Mouse (Mus musculus) heart, embryonic 14.5 days (tissue): ENCODE measurements around the gene Sertad4. TPM values are rescaled to one million over a fixed set of nuclear protein-coding genes. Genes with fewer than 3 reads are reported as not detected.

Source experiments
- ATAC-seq: fragments of 200-750 bp; cut with Nextera tagmentation; 2 replicates; pipeline ENCODE4 v1.8.0; 2017; ENCODE audit warnings: low read depth, moderate TSS enrichment; ENCODE audit not compliant: insufficient number of reproducible peaks, insufficient read depth, low FRiP score
- H3K27ac ChIP-seq, 2 experiments: fragments of 200-500 bp in 1 of 2; fragments of 300-500 bp in 1 of 2; sonication (generic) in 1 of 2; replicated peaks in 1 of 2; 2 replicates each; pipeline ENCODE4 v1.5.1; 2012 to 2014; ENCODE audit warnings: low read depth in 2 of 2, low read length in 2 of 2, control low read depth in 1 of 2, mild to moderate bottlenecking in 1 of 2, mixed read lengths in 1 of 2; ENCODE audit not compliant: control insufficient read depth in 1 of 2, insufficient read depth in 1 of 2
- H3K27me3 ChIP-seq: fragments of 300-500 bp; sonication (generic); 2 replicates; pipeline ENCODE4 v1.6.1; 2014; ENCODE audit warnings: mild to moderate bottlenecking, low read length, control low read depth; ENCODE audit not compliant: control insufficient read depth, insufficient read depth
- H3K36me3 ChIP-seq: fragments of 300-500 bp; sonication (generic); 2 replicates; pipeline ENCODE4 v1.6.1; 2014; ENCODE audit warnings: mild to moderate bottlenecking, control low read depth, low read length, mixed read lengths; ENCODE audit not compliant: control insufficient read depth, insufficient read depth
- H3K4me1 ChIP-seq, 2 experiments: fragments of 200-500 bp in 1 of 2; fragments of 300-500 bp in 1 of 2; sonication (generic) in 1 of 2; 2 replicates each; pipeline ENCODE4 v1.6.1; 2012 to 2014; ENCODE audit warnings: low read length in 2 of 2, control low read depth in 1 of 2, mixed read lengths in 1 of 2; ENCODE audit not compliant: control insufficient read depth in 2 of 2, insufficient read depth in 2 of 2
- H3K4me2 ChIP-seq: fragments of 300-500 bp; sonication (generic); 2 replicates; pipeline ENCODE4 v1.6.1; 2014; ENCODE audit warnings: mild to moderate bottlenecking, low read length
- H3K4me3 ChIP-seq, 2 experiments: fragments of 200-500 bp in 1 of 2; fragments of 300-500 bp in 1 of 2; sonication (generic) in 1 of 2; 2 replicates each; pipeline ENCODE4 v1.5.1; 2012 to 2014; ENCODE audit warnings: low read length in 2 of 2, mild to moderate bottlenecking in 2 of 2, control low read depth in 1 of 2, low read depth in 1 of 2, moderate library complexity in 1 of 2; ENCODE audit not compliant: control insufficient read depth in 1 of 2, insufficient read depth in 1 of 2
- H3K9ac ChIP-seq: fragments of 300-500 bp; sonication (generic); 2 replicates; pipeline ENCODE4 v1.6.1; 2014; ENCODE audit warnings: mild to moderate bottlenecking, low read length
- H3K9me3 ChIP-seq: fragments of 300-500 bp; sonication (generic); 2 replicates; pipeline ENCODE4 v1.6.1; 2016; ENCODE audit warnings: low read length, control low read depth; ENCODE audit not compliant: control insufficient read depth
- WGBS: fragments of 180-500 bp; shearing (Covaris S2); extraction: QIAGEN DNeasy Blood & Tissue Kit; methylation state at CpG from one replicate; pipeline ENCODE4 v1.1.7; 2014; 5-methylcytosine and 5-hydroxymethylcytosine counted together
- polyA plus RNA-seq: library from polyadenylated mRNA; unstranded; fragments of >200 nt; fragmentation: Nextera tagmentation; extraction: Ambion mirVana; gene quantifications from 2 replicates; pipeline ENCODE4 v1.2.1, GENCODE M21; 2014

The Sertad4 gene
- polyA plus RNA-seq, 1 experiment from 2014 or later: 17.0 TPM

DNA sequence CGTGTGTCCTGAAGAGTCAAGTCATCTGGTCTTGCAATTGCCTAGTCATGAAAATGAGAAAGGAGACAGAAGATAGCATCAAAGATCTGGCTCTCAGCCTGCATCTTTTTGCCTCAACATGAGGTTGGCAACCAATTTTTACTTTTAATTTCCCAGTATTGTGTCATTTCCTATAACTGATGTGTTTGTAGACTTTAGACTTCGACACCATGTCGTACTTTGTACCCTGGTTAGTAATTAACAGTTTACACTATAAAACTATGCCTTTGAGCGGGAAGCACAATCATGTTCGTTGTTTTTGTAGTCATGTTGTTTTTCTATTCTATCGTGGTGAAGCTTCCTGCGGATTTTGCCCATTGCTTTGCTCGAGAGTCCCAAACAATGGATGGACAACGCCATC lies 42.8 kb downstream of the Sertad4 start:
- Histone ChIP-seq H3K9ac (no peak overlapping the region), H3K36me3 (no peaks in the 10 kb centered on the region), H3K4me3 (no peak overlapping the region), H3K27ac (peak overlapping the region in 1 of 2 experiments; percentile 54; a peak in 2 of 4 replicates), H3K9me3 (no peaks in the 10 kb centered on the region), H3K4me2 (no peak overlapping the region), H3K27me3 (no peaks in the 10 kb centered on the region), H3K4me1 (peaks cover 0 to 4% of the 10 kb centered on the region in 2 experiments; a peak in 1 of 4 replicates)
- 85% methylated on average over 9 of the region's 9 CpGs for WGBS
- ATAC-seq: no peak

DNA sequence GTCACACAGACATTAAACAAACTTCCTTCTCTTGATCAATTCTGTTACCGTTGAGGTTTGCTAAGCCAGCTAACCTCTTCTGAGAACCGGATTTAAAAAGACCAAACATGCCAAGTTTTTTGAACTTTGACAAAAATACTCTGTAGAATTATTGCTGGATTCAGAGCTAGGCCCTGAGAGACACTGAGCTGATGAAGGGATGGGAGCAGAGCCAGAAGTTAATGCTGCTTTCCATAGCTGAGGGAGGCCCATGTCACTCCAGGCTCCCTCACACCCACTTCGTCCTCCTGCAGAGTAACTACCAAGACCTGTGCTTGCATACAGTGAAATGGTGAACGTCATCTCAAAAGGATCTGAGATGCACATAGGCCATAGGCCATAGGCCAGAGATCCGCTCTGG lies 43.3 kb downstream of the Sertad4 start:
- H3K9ac ChIP-seq: no peak overlapping the region
- peaks cover 0 to 4% of the 10 kb centered on the region in 2 experiments; a peak in 1 of 4 replicates for H3K4me1 ChIP-seq
- H3K9me3 ChIP-seq: no peaks in the 10 kb centered on the region
- H3K4me2 ChIP-seq: no peak overlapping the region
- no peak overlapping the region for H3K4me3 ChIP-seq
- 64% methylated on average over 5 of the region's 5 CpGs for whole genome bisulfite sequencing
- peak overlapping the region in 1 of 2 experiments; percentile 54; a peak in 3 of 4 replicates for H3K27ac ChIP-seq
- H3K36me3 ChIP-seq: no peaks in the 10 kb centered on the region
- no peaks in the 10 kb centered on the region for H3K27me3 ChIP-seq
- ATAC-seq: 0 out of 2 replicates have a peak, but pooled peaks have one; percentile 26

DNA sequence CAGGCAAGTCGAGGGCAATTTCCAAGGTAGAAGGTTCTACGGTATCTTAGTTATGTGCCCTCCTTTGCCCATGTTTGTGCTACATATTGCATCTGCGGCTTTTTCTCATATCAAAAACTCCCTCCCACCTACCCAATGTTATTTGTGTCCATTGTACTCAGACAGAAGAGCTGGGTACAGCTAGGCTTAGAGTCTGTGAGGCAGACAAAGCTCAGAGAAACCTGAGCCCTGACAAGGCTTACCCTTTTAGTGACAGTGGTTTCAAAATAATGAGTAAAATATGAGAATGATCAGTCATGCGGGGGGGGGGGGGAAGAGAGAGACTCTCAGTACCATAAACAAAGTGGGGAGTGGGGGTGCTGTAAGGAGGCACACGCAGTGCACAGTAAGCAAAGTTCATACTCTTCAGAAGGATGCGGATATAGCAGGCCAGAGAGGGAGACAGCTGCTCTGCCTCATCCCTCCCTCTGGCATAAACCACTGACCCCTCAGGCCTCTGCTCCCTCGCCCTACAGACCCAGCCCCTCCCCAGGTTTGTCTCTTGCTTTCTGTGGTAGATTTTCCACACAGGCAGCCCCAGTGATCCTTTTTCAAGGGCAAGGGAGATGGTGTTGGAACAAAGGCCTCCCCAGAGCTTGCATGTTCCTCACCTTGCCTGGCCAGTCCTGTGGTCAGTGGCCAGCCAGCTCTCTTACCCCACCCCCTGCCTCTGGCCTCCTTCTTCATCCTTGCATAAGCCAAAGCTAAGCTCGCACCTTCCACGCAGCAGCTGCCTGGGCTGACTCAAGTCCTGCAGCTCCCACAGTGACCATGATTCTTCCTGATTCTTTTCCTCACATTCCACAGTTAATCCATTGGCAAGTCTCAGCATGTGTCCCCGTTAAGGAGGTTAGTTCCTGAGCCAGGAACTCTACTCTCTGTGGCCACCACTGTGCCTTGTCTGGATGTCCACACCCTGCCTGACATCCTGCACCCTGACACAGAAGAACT lies 49.1 kb downstream of the Sertad4 start:
- 58% methylated on average over 10 of the region's 10 CpGs for WGBS
- peaks cover 5 to 6% of the 10 kb centered on the region in 2 experiments; a peak in 3 of 4 replicates for H3K4me1 ChIP-seq
- no peak for ATAC-seq
- peak overlapping the region; percentile 7 to 23 for H3K27ac ChIP-seq
- H3K9me3 ChIP-seq: no peaks in the 10 kb centered on the region
- H3K9ac ChIP-seq: no peak overlapping the region
- no peaks in the 10 kb centered on the region for H3K27me3 ChIP-seq
- no peaks in the 10 kb centered on the region for H3K36me3 ChIP-seq
- H3K4me2 ChIP-seq: no peak overlapping the region
- no peak overlapping the region for H3K4me3 ChIP-seq

DNA sequence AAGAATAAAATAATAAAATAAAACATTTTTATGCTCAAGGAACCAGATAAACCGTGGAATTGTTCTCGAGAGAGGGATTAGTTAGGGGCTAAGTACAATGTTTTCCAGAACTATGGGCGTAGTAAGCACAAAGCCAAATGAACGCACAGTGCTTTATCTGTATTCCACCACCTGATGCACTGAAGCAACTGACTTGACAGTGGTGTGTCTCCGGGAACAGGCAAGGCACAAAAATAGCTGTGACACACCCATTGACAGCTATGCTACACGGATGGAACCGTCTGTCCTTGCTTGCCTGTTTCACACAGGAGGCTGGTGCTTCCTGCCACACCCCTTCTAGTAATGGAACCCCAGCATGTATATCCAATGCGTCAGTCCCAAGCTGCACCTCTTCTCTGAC lies 55.2 kb downstream of the Sertad4 start:
- ATAC-seq: no peak
- H3K9ac ChIP-seq: no peak overlapping the region
- no peaks in the 10 kb centered on the region for H3K9me3 ChIP-seq
- no peak overlapping the region for H3K4me2 ChIP-seq
- no peak overlapping the region for H3K4me3 ChIP-seq
- no peaks in the 10 kb centered on the region for H3K36me3 ChIP-seq
- H3K27me3 ChIP-seq: no peaks in the 10 kb centered on the region
- WGBS: 69% methylated on average over 8 of the region's 8 CpGs
- H3K27ac ChIP-seq: no peak overlapping the region
- peaks cover 12 to 20% of the 10 kb centered on the region in 2 experiments for H3K4me1 ChIP-seq

DNA sequence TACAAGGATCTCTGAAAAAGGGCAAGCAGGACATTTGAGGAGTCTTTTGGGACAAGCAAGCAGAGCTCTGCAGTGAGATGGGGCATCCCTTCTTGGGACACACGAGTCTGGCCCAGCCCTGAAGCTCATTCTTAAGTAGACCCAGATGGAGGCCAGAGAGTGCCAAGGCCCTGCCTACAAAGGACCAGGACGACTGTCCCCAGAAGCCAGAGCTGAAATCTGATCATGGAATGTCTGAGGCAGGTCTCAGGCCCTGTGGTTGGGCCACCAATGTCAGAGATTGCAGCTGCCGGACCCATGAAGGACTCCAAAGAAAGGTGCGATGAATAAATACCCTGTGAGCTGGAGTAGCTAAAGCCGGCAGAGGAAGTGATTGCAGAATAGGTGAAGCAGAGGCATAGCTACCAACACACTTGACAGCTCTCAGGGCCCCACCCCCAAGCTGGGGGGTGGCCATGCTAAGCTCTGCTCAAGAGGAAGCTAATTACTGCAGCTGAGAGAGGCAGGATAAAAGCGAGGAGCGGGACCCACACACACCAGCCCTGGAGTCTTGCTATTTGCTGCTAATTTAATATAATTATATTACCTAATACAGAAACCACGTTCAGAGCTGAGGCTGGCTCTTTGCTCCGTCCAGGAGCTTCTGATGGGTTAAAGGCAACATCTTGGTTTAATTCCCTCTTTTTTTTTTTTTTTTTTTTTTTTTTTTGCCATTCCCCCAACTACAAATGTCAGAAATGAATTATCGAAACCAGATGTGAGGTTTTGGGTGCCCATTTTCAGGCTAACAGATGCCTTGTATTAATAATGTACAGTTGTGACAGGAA lies 56.2 kb downstream of the Sertad4 start:
- no peak for ATAC-seq
- no peaks in the 10 kb centered on the region for H3K9me3 ChIP-seq
- H3K4me2 ChIP-seq: no peak overlapping the region
- 39% methylated on average over 10 of the region's 10 CpGs for WGBS
- H3K4me3 ChIP-seq: no peak overlapping the region
- H3K36me3 ChIP-seq: no peaks in the 10 kb centered on the region
- no peaks in the 10 kb centered on the region for H3K27me3 ChIP-seq
- H3K27ac ChIP-seq: peak overlapping the region in 1 of 2 experiments; percentile 33; a peak in 1 of 4 replicates
- no peak overlapping the region for H3K9ac ChIP-seq
- H3K4me1 ChIP-seq: peaks cover 12 to 20% of the 10 kb centered on the region in 2 experiments

DNA sequence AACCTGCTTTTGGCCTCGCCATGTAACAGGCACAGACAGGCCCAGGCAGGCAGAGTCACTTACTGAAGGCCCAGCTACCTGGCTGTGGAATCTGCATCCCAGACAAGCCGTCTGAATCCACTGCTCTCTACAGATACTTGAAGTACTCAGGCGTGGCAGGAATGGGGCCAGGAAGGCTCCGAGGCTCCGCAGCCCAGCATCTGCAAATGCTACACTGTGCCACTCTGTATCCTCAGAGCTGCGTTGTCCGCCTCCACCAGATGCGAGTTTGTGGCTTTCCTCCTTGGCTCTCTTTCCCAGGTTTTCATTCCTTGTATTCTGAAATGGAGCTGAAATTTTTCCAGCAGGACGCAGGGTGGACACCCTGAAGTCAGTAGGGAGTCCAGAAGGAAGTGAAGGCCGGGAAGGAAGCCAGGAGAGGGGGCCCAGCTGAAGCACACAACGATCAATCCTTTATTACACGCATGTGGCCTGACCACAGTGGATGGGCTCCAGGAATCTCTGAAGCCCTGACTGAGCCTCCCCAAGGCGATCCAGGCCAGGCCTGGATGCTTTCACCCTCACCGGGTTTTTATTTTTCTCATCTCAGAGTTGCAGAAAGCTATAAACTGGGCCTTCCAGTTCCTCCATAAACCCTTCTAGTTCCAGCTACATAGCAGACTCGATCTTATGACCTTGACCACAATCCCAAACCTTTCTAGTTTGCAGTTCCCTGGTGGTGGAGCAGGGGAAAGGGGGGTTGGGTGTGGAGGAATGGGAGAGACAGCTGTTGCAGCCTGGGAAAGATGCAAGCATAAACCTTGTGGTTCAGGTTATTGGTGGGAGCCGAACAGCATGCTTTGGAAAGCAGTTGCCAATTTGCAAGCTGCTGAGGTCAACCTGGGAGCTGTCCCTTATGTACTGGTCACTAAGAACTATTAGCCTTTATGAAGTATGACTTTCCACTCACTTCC lies 57.1 kb downstream of the Sertad4 start:
- WGBS: 63% methylated on average over 16 of the region's 16 CpGs
- peak overlapping the region; percentile 33; a peak in 2 of 4 replicates for H3K27ac ChIP-seq
- no peak overlapping the region for H3K9ac ChIP-seq
- no peak overlapping the region for H3K4me2 ChIP-seq
- no peak overlapping the region for H3K4me3 ChIP-seq
- no peaks in the 10 kb centered on the region for H3K36me3 ChIP-seq
- ATAC-seq: no peak; the same call in 1 of the 2 replicates
- peaks cover 12 to 20% of the 10 kb centered on the region in 2 experiments for H3K4me1 ChIP-seq
- no peaks in the 10 kb centered on the region for H3K27me3 ChIP-seq
- H3K9me3 ChIP-seq: no peaks in the 10 kb centered on the region

DNA sequence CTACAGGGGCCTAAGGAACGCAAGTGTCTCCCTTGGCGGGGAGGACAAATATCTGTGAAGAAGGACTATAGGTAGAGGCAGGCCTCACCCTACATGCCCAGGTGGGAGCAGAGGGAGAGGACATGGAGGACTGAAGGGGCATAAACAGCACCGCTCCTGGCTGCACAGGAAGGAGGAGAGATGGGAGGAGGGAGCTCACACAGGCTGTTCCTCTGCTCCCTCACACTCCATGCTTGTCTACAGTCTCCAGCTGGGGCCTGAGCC lies 58.6 kb downstream of the Sertad4 start:
- Histone ChIP-seq H3K4me1 (peaks cover 15 to 22% of the 10 kb centered on the region in 2 experiments), H3K4me3 (no peak overlapping the region), H3K27me3 (no peaks in the 10 kb centered on the region), H3K9ac (no peak overlapping the region), H3K9me3 (no peaks in the 10 kb centered on the region), H3K27ac (peak overlapping the region; percentile 32 to 57; a peak in 3 of 4 replicates), H3K4me2 (no peak overlapping the region), H3K36me3 (no peaks in the 10 kb centered on the region)
- WGBS: 50% methylated on average over 3 of the region's 3 CpGs
- no peak for ATAC-seq
